Mouse (Mus musculus) heart, adult 2 months (tissue): ENCODE measurements around the gene Pla2r1. TPM values are rescaled to one million over a fixed set of nuclear protein-coding genes. Genes with fewer than 3 reads are reported as not detected.

Experiments used
- DNase-seq, 2 experiments: peaks; one replicate each; pipeline ENCODE4 v3.0.0; 2021
- H3K27ac ChIP-seq: fragments of 200-600 bp; 2 replicates; pipeline ENCODE4 v1.8.1; 2022
- H3K27me3 ChIP-seq: fragments of 200-500 bp; 2 replicates; pipeline ENCODE4 v1.6.1; 2012; ENCODE audit warnings: mild to moderate bottlenecking, low read length, inconsistent platforms, mixed read lengths; ENCODE audit not compliant: control insufficient read depth, insufficient read depth
- H3K36me3 ChIP-seq: fragments of 200-500 bp; 2 replicates; pipeline ENCODE4 v1.6.1; 2012; ENCODE audit warnings: low read length, inconsistent platforms; ENCODE audit not compliant: control insufficient read depth, insufficient read depth
- H3K4me1 ChIP-seq: fragments of 200-500 bp; 2 replicates; pipeline ENCODE4 v1.6.1; 2011; ENCODE audit warnings: low read length; ENCODE audit not compliant: control insufficient read depth, insufficient read depth
- H3K4me3 ChIP-seq: fragments of 200-600 bp; 2 replicates; pipeline ENCODE4 v1.8.1; 2022
- H3K79me2 ChIP-seq: fragments of 200-500 bp; replicated peaks from 2 replicates; pipeline ENCODE4 v1.6.1; 2012; ENCODE audit warnings: mild to moderate bottlenecking, inconsistent platforms, low read length, moderate library complexity, mixed read lengths; ENCODE audit not compliant: control insufficient read depth, insufficient read depth
- H3K9ac ChIP-seq: fragments of 200-500 bp; 2 replicates; pipeline ENCODE4 v1.6.1; 2012; ENCODE audit warnings: low read depth, mild to moderate bottlenecking, control low read depth, inconsistent platforms, low read length, mixed read lengths
- CTCF ChIP-seq: fragments of 200-600 bp; IDR thresholded peaks from 2 replicates; pipeline ENCODE4 v1.8.1; 2022; ENCODE audit warnings: antibody characterized with exemption, mild to moderate bottlenecking, moderate library complexity
- EP300 ChIP-seq: fragments of 200-500 bp; IDR thresholded peaks from 2 replicates; pipeline ENCODE4 v1.6.1; 2011; ENCODE audit warnings: low read depth, low read length, control low read depth; ENCODE audit not compliant: insufficient read depth
- POLR2A ChIP-seq: fragments of 200-500 bp; IDR thresholded peaks from 2 replicates; pipeline ENCODE4 v1.6.1; 2011; ENCODE audit warnings: mild to moderate bottlenecking, low read depth, low read length, control low read depth; ENCODE audit not compliant: insufficient read depth
- WGBS: fragments of 180-500 bp; shearing (Covaris S2); methylation state at CpG from one replicate; pipeline ENCODE4 v1.1.7; 2018; 5-methylcytosine and 5-hydroxymethylcytosine counted together
- intact Hi-C: fragments of 180-260 bp; cut with DNase I; formaldehyde crosslinking; loops from one replicate; pipeline ENCODE4 v1.15.1; 2025
- polyA plus RNA-seq: library from polyadenylated mRNA; depleted of rRNA; stranded (reverse); fragments of >200 nt; gene quantifications from 2 replicates; pipeline ENCODE4 v1.2.3, GENCODE M21; 2012
- total RNA-seq, 2 experiments: library from RNA; stranded (reverse); gene quantifications; 2 replicates each; pipeline ENCODE4 v1.2.3; 2021

Gene Pla2r1
- total and polyA plus RNA-seq, 3 experiments, result 1.4 to 1.9 (median 1.7) TPM

- intact Hi-C loops, result no loop called here
- Histone ChIP-seq H3K36me3 (no peaks in the 10 kb centered on the region), H3K4me3 (no peak overlapping the region), H3K27me3 (no peaks in the 10 kb centered on the region), H3K27ac (no peak overlapping the region), H3K79me2 (no peaks in the 10 kb centered on the region), H3K9ac (no peak overlapping the region), H3K4me1 (no peaks in the 10 kb centered on the region; the same call in 1 of the 2 replicates)
- WGBS, result 65% methylated on average over 5 of the region's 5 CpGs
- TF ChIP-seq POLR2A (no peak), EP300 (no peak), CTCF (no peak)
- DNase-seq, result no peak
These were observed 11.4 kb downstream of the Pla2r1 start for GRCm38 (mm10) chr2:60541745-60542144.

GRCm38 (mm10) chr2:60540346-60540745 lies 12.8 kb downstream of the Pla2r1 start:
- Histone ChIP-seq H3K36me3 (no peaks in the 10 kb centered on the region), H3K79me2 (no peaks in the 10 kb centered on the region), H3K27me3 (no peaks in the 10 kb centered on the region), H3K4me1 (no peaks in the 10 kb centered on the region), H3K27ac (no peak overlapping the region), H3K9ac (no peak overlapping the region), H3K4me3 (no peak overlapping the region)
- WGBS, result 91% methylated on average over 8 of the region's 8 CpGs
- TF ChIP-seq CTCF (no peak), EP300 (no peak), POLR2A (no peak)
- DNase-seq, result no peak
- intact Hi-C loops, result no loop called here

- no peaks in the 10 kb centered on the region for H3K27me3 ChIP-seq
- no peak for DNase-seq
- H3K79me2 ChIP-seq, result no peaks in the 10 kb centered on the region
- no peaks in the 10 kb centered on the region for H3K36me3 ChIP-seq
- H3K9ac ChIP-seq, result no peak overlapping the region
- 75% methylated on average over 5 of the region's 5 CpGs for whole genome bisulfite sequencing
- intact Hi-C loops, result no loop called here
- H3K27ac ChIP-seq, result no peak overlapping the region
- no peak overlapping the region for H3K4me3 ChIP-seq
- TF ChIP-seq CTCF (no peak), EP300 (no peak), POLR2A (no peak)
- H3K4me1 ChIP-seq, result no peaks in the 10 kb centered on the region
These were observed 14.4 kb downstream of the Pla2r1 start for GRCm38 (mm10) chr2:60538710-60539109.

- DNase-seq, result no peak
- no peak overlapping the region for H3K9ac ChIP-seq
- 91% methylated on average over 4 of the region's 4 CpGs for WGBS
- no peaks in the 10 kb centered on the region for H3K36me3 ChIP-seq
- no peak for TF ChIP-seq CTCF
- no peak for TF ChIP-seq POLR2A
- H3K27ac ChIP-seq, result no peak overlapping the region
- H3K4me1 ChIP-seq, result no peaks in the 10 kb centered on the region
- H3K27me3 ChIP-seq, result no peaks in the 10 kb centered on the region
- H3K79me2 ChIP-seq, result no peaks in the 10 kb centered on the region
- intact Hi-C loops, result no loop called here
- H3K4me3 ChIP-seq, result no peak overlapping the region
These were observed 14.8 kb downstream of the Pla2r1 start for GRCm38 (mm10) chr2:60538274-60538673.

GRCm38 (mm10) chr2:60534755-60535154 lies 18.4 kb downstream of the Pla2r1 start:
- Histone ChIP-seq H3K27ac (no peak overlapping the region), H3K27me3 (no peaks in the 10 kb centered on the region), H3K4me1 (no peaks in the 10 kb centered on the region), H3K9ac (no peak overlapping the region), H3K36me3 (no peaks in the 10 kb centered on the region), H3K79me2 (no peaks in the 10 kb centered on the region), H3K4me3 (no peak overlapping the region)
- TF ChIP-seq POLR2A (no peak), CTCF (no peak), EP300 (no peak)
- intact Hi-C loops, result no loop called here
- 85% methylated on average over 8 of the region's 8 CpGs for WGBS
- no peak for DNase-seq

- intact Hi-C loops, result no loop called here
- Histone ChIP-seq H3K4me1 (no peaks in the 10 kb centered on the region), H3K36me3 (no peaks in the 10 kb centered on the region), H3K79me2 (no peaks in the 10 kb centered on the region), H3K27ac (no peak overlapping the region), H3K27me3 (no peaks in the 10 kb centered on the region), H3K4me3 (no peak overlapping the region), H3K9ac (no peak overlapping the region)
- TF ChIP-seq CTCF, result no peak
- TF ChIP-seq POLR2A, result no peak
- no peak for TF ChIP-seq EP300
- no peak for DNase-seq
- 82% methylated on average over 3 of the region's 3 CpGs for WGBS
These were observed 20.1 kb downstream of the Pla2r1 start for GRCm38 (mm10) chr2:60533026-60533425.

- TF ChIP-seq CTCF (no peak), POLR2A (no peak), EP300 (no peak)
- Histone ChIP-seq H3K27ac (no peak overlapping the region), H3K27me3 (no peaks in the 10 kb centered on the region), H3K9ac (no peak overlapping the region), H3K79me2 (no peaks in the 10 kb centered on the region), H3K36me3 (no peaks in the 10 kb centered on the region), H3K4me1 (no peaks in the 10 kb centered on the region), H3K4me3 (no peak overlapping the region)
- WGBS, result 71% methylated on average over 5 of the region's 5 CpGs
- no peak for DNase-seq
- intact Hi-C loops, result no loop called here
These were observed 20.6 kb downstream of the Pla2r1 start for GRCm38 (mm10) chr2:60532495-60532894.
